Mouse (Mus musculus): ENCODE data around the gene E330021D16Rik. TPM values are rescaled to one million over a fixed set of nuclear protein-coding genes. Genes with fewer than 3 reads are reported as not detected.

Gene E330021D16Rik
- total RNA-seq, 2 experiments from 2014 or later: not detected

DNA sequence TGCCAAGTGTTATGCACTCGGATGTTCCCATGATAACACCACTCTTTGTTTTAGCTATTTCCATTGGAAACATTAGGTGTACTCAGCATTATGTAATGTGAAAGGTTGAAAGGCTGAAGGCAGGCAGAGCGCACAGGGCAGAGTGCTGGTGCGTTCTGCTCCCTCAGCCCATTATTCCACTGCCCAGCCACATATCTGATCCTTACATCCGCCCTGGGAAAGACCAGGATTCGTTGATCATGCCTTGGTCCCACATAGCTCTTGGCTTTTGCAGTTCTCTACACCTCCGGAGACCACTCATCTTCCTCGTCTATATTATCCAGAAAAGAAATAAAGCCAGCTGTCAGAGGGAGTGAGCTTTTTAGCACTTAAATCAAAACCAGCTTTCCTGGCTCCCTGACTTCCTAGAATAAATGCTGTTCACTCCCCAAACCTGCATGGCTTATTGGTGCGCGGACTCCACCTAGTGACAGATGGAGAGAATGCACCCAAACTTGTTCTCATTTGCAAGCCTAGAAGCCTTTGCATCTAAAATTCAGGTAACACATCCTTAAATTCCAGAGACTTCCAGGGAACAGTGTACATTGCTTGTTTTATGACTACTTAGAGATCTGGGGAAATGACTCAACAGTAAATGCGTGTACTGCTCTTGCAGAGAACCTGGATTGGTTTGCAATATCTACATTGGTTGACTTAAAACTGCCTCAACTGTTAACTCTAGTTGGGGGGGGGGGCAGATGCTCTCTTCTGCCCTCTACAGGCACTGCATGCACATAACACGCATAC lies 61.8 kb downstream of the E330021D16Rik start:
- H3K27ac ChIP-seq: no peak overlapping the region
- intact Hi-C loops (cut with DNase I): loop anchor here (2.0 kb wide), 1 partner anchor 447 kb away; no protein-coding TSS in a partner anchor
- DNase-seq: peak; percentile 41
- no peak overlapping the region for H3K4me3 ChIP-seq
- peak; percentile 83 for TF ChIP-seq CTCF (IDR thresholded peaks at IDR 0.05)

Other genes with a start within 250 kb of the E330021D16Rik start
- gene Grin2b, start 242.1 kb downstream of the E330021D16Rik start, total RNA-seq (2021): under 1 TPM in 1 of 2 experiments, not detected in 1; 0.03 TPM
- not detected for gene Gm8994, start 88.0 kb downstream of the E330021D16Rik start, total RNA-seq (2021)
- gene Atf7ip, start 90.6 kb upstream of the E330021D16Rik start, total RNA-seq (2021): 10 to 100 TPM; 43.4 to 46.9 TPM
- gene Plbd1, start 246.4 kb upstream of the E330021D16Rik start, total RNA-seq (2021): 10 to 100 TPM; 13.0 to 28.1 TPM